In genomic region chr5:115633060-115633459, GRCm38 (mm10) we compare ENCODE assay signal across 8 mouse cellular contexts. TPM values are rescaled to one million over a fixed set of nuclear protein-coding genes. Genes with fewer than 3 reads are reported as not detected.
DNase-seq lines count a peak whose midpoint lies in the region; ATAC-seq and TF ChIP-seq lines count a peak whose summit lies in the region.

No protein-coding gene starts in this region.

- H3K4me2 ChIP-seq in heart, embryonic 14.5 days (ENCODE audit: low read length) = peak overlapping the region; percentile 83
- H3K4me2 ChIP-seq in forebrain, embryonic 16.5 days (ENCODE audit: low read length) = peak overlapping the region; percentile 60
- peak overlapping the region; percentile 77 for H3K4me2 ChIP-seq in liver, postnatal 0 days (ENCODE audit: low read depth, low read length)

- H3K27me3 ChIP-seq in heart, embryonic 14.5 days (ENCODE audit: control insufficient read depth, insufficient read depth, low read length) = no peaks in the 10 kb centered on the region
- H3K27me3 ChIP-seq in forebrain, embryonic 16.5 days (replicated peaks; ENCODE audit: control insufficient read depth, insufficient read depth, low read length) = no peaks in the 10 kb centered on the region
- no peaks in the 10 kb centered on the region for H3K27me3 ChIP-seq in liver, postnatal 0 days (ENCODE audit: insufficient read depth, low read length)

- peaks cover 8 to 36% of the 10 kb centered on the region in 2 experiments for H3K4me1 ChIP-seq in heart, embryonic 14.5 days (ENCODE audit: control insufficient read depth in 2 of 2, insufficient read depth in 2 of 2, low read length in 2 of 2)
- H3K4me1 ChIP-seq in ES-E14 (ENCODE audit: control insufficient read depth in 2 of 2, insufficient read depth in 2 of 2, low read length in 2 of 2, poor library complexity in 1 of 2) = peaks cover 0 to 19% of the 10 kb centered on the region in 2 experiments; a peak in 3 of 4 replicates
- H3K4me1 ChIP-seq in forebrain, embryonic 16.5 days (replicated peaks; ENCODE audit: control insufficient read depth, insufficient read depth, low read length) = peaks cover 38% of the 10 kb centered on the region
- peaks cover 51% of the 10 kb centered on the region for H3K4me1 ChIP-seq in liver, postnatal 0 days (ENCODE audit: insufficient read depth)

- H3K36me3 ChIP-seq in heart, embryonic 14.5 days (ENCODE audit: control insufficient read depth, insufficient read depth, low read length) = peaks cover 8% of the 10 kb centered on the region; the same call in 1 of the 2 replicates
- peaks cover 5% of the 10 kb centered on the region; the same call in 1 of the 2 replicates for H3K36me3 ChIP-seq in ES-E14 (ENCODE audit: control insufficient read depth, insufficient read depth, low read length, poor library complexity, severe bottlenecking)
- H3K36me3 ChIP-seq in forebrain, embryonic 16.5 days (ENCODE audit: control insufficient read depth, insufficient read depth) = no peaks in the 10 kb centered on the region
- peaks cover 6% of the 10 kb centered on the region for H3K36me3 ChIP-seq in liver, postnatal 0 days (replicated peaks; ENCODE audit: insufficient read depth, low read length)

- H3K27ac ChIP-seq in heart, embryonic 14.5 days (replicated peaks in 1 of 2; ENCODE audit: control insufficient read depth in 1 of 2, insufficient read depth in 1 of 2, low read depth in 2 of 2, low read length in 2 of 2) = peak overlapping the region in 1 of 2 experiments; percentile 94; a peak in 1 of 4 replicates
- no peak overlapping the region for H3K27ac ChIP-seq in ES-E14 (ENCODE audit: insufficient read depth, low read depth, low read length, poor library complexity, severe bottlenecking)
- no peak overlapping the region for H3K27ac ChIP-seq in forebrain, embryonic 16.5 days (ENCODE audit: low read length)
- H3K27ac ChIP-seq in liver, postnatal 0 days (ENCODE audit: low read depth) = peak overlapping the region; percentile 51; the same call in 1 of the 2 replicates

- H3K4me3 ChIP-seq in heart, embryonic 14.5 days (ENCODE audit: control insufficient read depth in 1 of 2, insufficient read depth in 1 of 2, low read depth in 1 of 2, low read length in 2 of 2) = peak overlapping the region; percentile 73 to 80; a peak in 3 of 4 replicates
- H3K4me3 ChIP-seq in ES-E14 (ENCODE audit: insufficient read depth in 1 of 2, low read depth in 1 of 2, low read length in 2 of 2, poor library complexity in 1 of 2, severe bottlenecking in 1 of 2) = peak overlapping the region; percentile 82 to 89; a peak in 3 of 4 replicates
- H3K4me3 ChIP-seq in forebrain, embryonic 16.5 days (replicated peaks; ENCODE audit: low read length) = peak overlapping the region; percentile 84
- H3K4me3 ChIP-seq in liver, postnatal 0 days (ENCODE audit: low read depth, low read length) = peak overlapping the region; percentile 74

- in situ Hi-C loops in ES-E14 (cut with MboI; ENCODE audit: low sequenced_read_pairs in 2 of 2, unreplicated experiment in 2 of 2) = no loop called here

- H3K9ac ChIP-seq in heart, embryonic 14.5 days (ENCODE audit: low read length) = peak overlapping the region; percentile 92
- H3K9ac ChIP-seq in ES-E14 (ENCODE audit: insufficient read depth, low read depth, low read length, poor library complexity, severe bottlenecking) = peak overlapping the region; percentile 88; the same call in 1 of the 2 replicates
- peak overlapping the region; percentile 93; the same call in 1 of the 2 replicates for H3K9ac ChIP-seq in forebrain, embryonic 16.5 days (replicated peaks; ENCODE audit: low read depth, low read length)
- H3K9ac ChIP-seq in liver, postnatal 0 days (replicated peaks) = peak overlapping the region; percentile 89

- no peak for DNase-seq in heart, postnatal 10 days
- no peak for DNase-seq in ES-E14 (ENCODE audit: low read depth, low spot score)
- DNase-seq in liver, postnatal 0 days = no peak
- DNase-seq in adrenal gland, postnatal 10 days = no peak
- DNase-seq in layer of hippocampus, adult 9-11 months = no peak

- intact Hi-C loops in heart, postnatal 10 days (cut with DNase I) = no loop called here

- WGBS in heart, embryonic 14.5 days = 32% methylated on average over 4 of the region's 4 CpGs
- WGBS in forebrain, embryonic 16.5 days = 64% methylated on average over 4 of the region's 4 CpGs
- whole genome bisulfite sequencing in liver, postnatal 0 days (ENCODE audit: insufficient replicate concordance) = 47% methylated on average over 4 of the region's 4 CpGs

- H3K9me3 ChIP-seq in heart, embryonic 14.5 days (ENCODE audit: control insufficient read depth, low read length) = no peaks in the 10 kb centered on the region
- no peaks in the 10 kb centered on the region for H3K9me3 ChIP-seq in ES-E14 (ENCODE audit: control insufficient read depth, insufficient read depth, low read depth, low read length)
- H3K9me3 ChIP-seq in forebrain, embryonic 16.5 days (ENCODE audit: control insufficient read depth, low read length) = no peaks in the 10 kb centered on the region
- no peaks in the 10 kb centered on the region for H3K9me3 ChIP-seq in liver, postnatal 0 days (ENCODE audit: low read length)

- no peak for ATAC-seq in heart, embryonic 14.5 days (ENCODE audit: insufficient number of reproducible peaks, insufficient read depth, low FRiP score, low read depth)
- no peak for ATAC-seq in forebrain, embryonic 16.5 days
- no peak for ATAC-seq in liver, postnatal 0 days
- ATAC-seq in cerebellum, adult (ENCODE audit: insufficient number of reproducible peaks, low FRiP score, low TSS enrichment) = no peak

- TF ChIP-seq CTCF in liver, postnatal 0 days (IDR thresholded peaks at IDR 0.05; ENCODE audit: low read depth) = no peak

- no peak for TF ChIP-seq EP300 in liver, postnatal 0 days (IDR thresholded peaks at IDR 0.05; ENCODE audit: low read depth)

TF ChIP-seq in ES-E14, 5 proteins besides CTCF, POLR2A, EP300 and RAD21:
- TF ChIP-seq MAFK (IDR thresholded peaks at IDR 0.05; ENCODE audit: insufficient read depth, low read depth, low read length) (no peak), ZNF384 (IDR thresholded peaks at IDR 0.05; ENCODE audit: low read depth, low read length) (no peak), CHD2 (IDR thresholded peaks at IDR 0.05; ENCODE audit: low read depth, low read length) (no peak), HCFC1 (IDR thresholded peaks at IDR 0.05; ENCODE audit: borderline replicate concordance, insufficient read depth, low read length) (no peak), ZC3H11A (IDR thresholded peaks at IDR 0.05; ENCODE audit: borderline replicate concordance, low read depth, low read length) (no peak)
TF ChIP-seq in ES-E14: peak in this region for 0.

RNA-seq across cellular contexts. Expression of gene Rab35, which starts 1.4 kb away (rescaled TPM):
- 19.2 and 20.1 TPM in 2 replicates for polyA plus RNA-seq in heart, embryonic 14.5 days (2014; fragmentation: Nextera tagmentation; extraction: Ambion mirVana)
- 10 to 100 TPM; 51.0 to 52.2 TPM for total RNA-seq in heart, postnatal 10 days (2021)
- 44.7 and 58.7 TPM in 2 replicates for total RNA-seq in ES-E14 (2012; rRNA removed)
- polyA plus RNA-seq in forebrain, embryonic 16.5 days (2015; fragmentation: Nextera tagmentation; extraction: Ambion mirVana) = 18.0 and 18.8 TPM in 2 replicates
- 7.6 and 8.6 TPM in 2 replicates for polyA plus RNA-seq in liver, postnatal 0 days (2015; fragmentation: Nextera tagmentation; extraction: Ambion mirVana)
- 10 to 100 TPM; 54.0 to 57.2 TPM for total RNA-seq in adrenal gland, postnatal 10 days (2021)
